Mouse (Mus musculus) small intestine, adult 2 months (tissue): ENCODE measurements around the gene Adgrf3.

Experiments used
- CTCF ChIP-seq: fragments of 200-500 bp; IDR thresholded peaks from 2 replicates; pipeline ENCODE4 v1.5.1; 2012; ENCODE audit warnings: low read depth, mild to moderate bottlenecking, control low read depth, inconsistent platforms, low read length, moderate library complexity, mixed read lengths; ENCODE audit not compliant: insufficient replicate concordance, insufficient read length; ENCODE audit errors: extremely low read depth
- POLR2A ChIP-seq: fragments of 200-500 bp; IDR thresholded peaks from 2 replicates; pipeline ENCODE4 v1.6.1; 2012; ENCODE audit warnings: low read depth, mild to moderate bottlenecking, control low read depth, inconsistent platforms, low read length, moderate library complexity

GRCm38 (mm10) chr5:30233979-30234378 is 28.5 kb upstream of the Adgrf3 start:
- no peak for TF ChIP-seq POLR2A
- no peak for TF ChIP-seq CTCF
